Mouse (Mus musculus) hindbrain, embryonic 11.5 days (tissue): Measurements from ENCODE around the gene Nup85. TPM values are rescaled to one million over a fixed set of nuclear protein-coding genes. Genes with fewer than 3 reads are reported as not detected.

Experiments used
- ATAC-seq: fragments of 200-750 bp; cut with Nextera tagmentation; 2 replicates; pipeline ENCODE4 v1.8.0; 2017; ENCODE audit warnings: mild to moderate bottlenecking, moderate TSS enrichment, moderate library complexity; ENCODE audit not compliant: low FRiP score
- DNase-seq: peaks from one replicate; pipeline ENCODE4 v3.0.0-alpha.2; 2015; ENCODE audit warnings: low spot score
- H3K27ac ChIP-seq: fragments of 300-500 bp; sonication (generic); 2 replicates; pipeline ENCODE4 v1.5.1; 2014; ENCODE audit warnings: mild to moderate bottlenecking, low read depth, low read length
- H3K27me3 ChIP-seq: fragments of 300-500 bp; sonication (generic); 2 replicates; pipeline ENCODE4 v1.6.1; 2014; ENCODE audit warnings: mild to moderate bottlenecking, low read length, moderate library complexity, mixed read lengths; ENCODE audit not compliant: control insufficient read depth, insufficient read depth
- H3K36me3 ChIP-seq: fragments of 300-500 bp; sonication (generic); 2 replicates; pipeline ENCODE4 v1.6.1; 2014; ENCODE audit warnings: mild to moderate bottlenecking, low read length, moderate library complexity, mixed read lengths; ENCODE audit not compliant: control insufficient read depth, insufficient read depth
- H3K4me1 ChIP-seq: fragments of 300-500 bp; sonication (generic); replicated peaks from 2 replicates; pipeline ENCODE4 v1.6.1; 2014; ENCODE audit warnings: low read length, mixed read lengths; ENCODE audit not compliant: control insufficient read depth, insufficient read depth
- H3K4me2 ChIP-seq: fragments of 300-500 bp; sonication (generic); replicated peaks from 2 replicates; pipeline ENCODE4 v1.6.1; 2014; ENCODE audit warnings: mild to moderate bottlenecking, low read depth, low read length
- H3K4me3 ChIP-seq: fragments of 300-500 bp; sonication (generic); 2 replicates; pipeline ENCODE4 v1.5.1; 2014; ENCODE audit warnings: low read depth, low read length
- H3K9ac ChIP-seq: fragments of 300-500 bp; sonication (generic); 2 replicates; pipeline ENCODE4 v1.6.1; 2014; ENCODE audit warnings: low read depth, low read length
- H3K9me3 ChIP-seq: fragments of 300-500 bp; sonication (generic); 2 replicates; pipeline ENCODE4 v1.6.1; 2016; ENCODE audit warnings: low read length; ENCODE audit not compliant: control insufficient read depth
- WGBS: fragments of 180-500 bp; shearing (Covaris S2); extraction: QIAGEN DNeasy Blood & Tissue Kit; methylation state at CpG from one replicate; pipeline ENCODE4 v1.1.7; 2014; 5-methylcytosine and 5-hydroxymethylcytosine counted together
- polyA plus RNA-seq: library from polyadenylated mRNA; unstranded; fragments of >200 nt; fragmentation: Nextera tagmentation; extraction: Ambion mirVana; gene quantifications from 2 replicates; pipeline ENCODE4 v1.2.1, GENCODE M21; 2014

Gene Nup85
- polyA plus RNA-seq, 1 experiment from 2014 or later: 156 TPM

DNA sequence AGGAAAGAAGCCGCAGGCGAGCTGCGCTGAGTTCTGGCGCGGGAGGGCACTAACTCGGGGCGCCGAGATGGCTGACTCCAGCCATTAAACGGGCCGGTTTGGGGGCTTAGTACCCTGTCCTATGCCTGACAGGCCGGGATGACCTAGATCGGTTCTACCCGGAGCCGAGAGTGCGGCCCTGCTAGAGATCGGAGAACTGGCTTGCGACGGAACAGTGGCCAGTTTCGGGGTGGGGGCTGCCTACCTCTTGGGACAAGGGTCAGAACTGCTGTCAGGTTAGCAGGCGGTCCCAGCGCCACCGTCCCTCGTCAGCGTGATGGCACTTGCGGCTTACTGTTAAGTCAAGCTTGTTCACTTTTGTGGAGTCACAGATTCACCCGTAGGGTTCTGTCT, 40.1 kb downstream of the Nup85 start:
- Histone ChIP-seq H3K9ac (peak overlapping the region; percentile 96), H3K4me1 (peaks cover 10% of the 10 kb centered on the region), H3K36me3 (peaks cover 13% of the 10 kb centered on the region), H3K4me2 (peak overlapping the region; percentile 89), H3K27ac (peak overlapping the region; percentile 81), H3K27me3 (no peaks in the 10 kb centered on the region), H3K9me3 (no peaks in the 10 kb centered on the region), H3K4me3 (peak overlapping the region; percentile 99)
- ATAC-seq (peak; percentile 55; the same call in 1 of the 2 replicates), DNase-seq (no peak)
- WGBS: under 1% methylated on average over 26 of the region's 26 CpGs

DNA sequence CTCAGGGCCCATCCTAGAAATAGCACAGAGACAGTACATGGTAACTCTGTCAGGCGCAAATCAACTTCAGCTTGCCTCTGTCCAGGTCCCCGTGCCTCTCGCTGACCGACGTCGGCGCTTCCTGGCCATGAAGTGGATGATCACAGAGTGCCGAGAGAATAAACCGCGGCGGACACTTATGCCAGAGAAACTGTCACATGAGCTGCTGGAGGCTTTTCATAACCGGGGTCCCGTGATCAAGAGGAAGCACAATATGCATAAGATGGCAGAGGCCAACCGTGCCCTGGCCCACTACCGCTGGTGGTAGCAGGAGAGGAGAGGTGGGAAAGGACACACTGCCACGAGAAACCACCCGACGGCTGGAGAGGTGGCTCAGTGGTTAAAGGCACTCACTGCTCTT, 42.5 kb downstream of the Nup85 start:
- ATAC-seq (no peak), DNase-seq (no peak)
- H3K4me3 ChIP-seq: no peak overlapping the region
- no peaks in the 10 kb centered on the region for H3K27me3 ChIP-seq
- peaks cover 13% of the 10 kb centered on the region for H3K36me3 ChIP-seq
- H3K4me2 ChIP-seq: no peak overlapping the region
- 97% methylated on average over 18 of the region's 18 CpGs for WGBS
- no peaks in the 10 kb centered on the region for H3K9me3 ChIP-seq
- H3K9ac ChIP-seq: no peak overlapping the region
- H3K27ac ChIP-seq: no peak overlapping the region
- peaks cover 10% of the 10 kb centered on the region for H3K4me1 ChIP-seq

DNA sequence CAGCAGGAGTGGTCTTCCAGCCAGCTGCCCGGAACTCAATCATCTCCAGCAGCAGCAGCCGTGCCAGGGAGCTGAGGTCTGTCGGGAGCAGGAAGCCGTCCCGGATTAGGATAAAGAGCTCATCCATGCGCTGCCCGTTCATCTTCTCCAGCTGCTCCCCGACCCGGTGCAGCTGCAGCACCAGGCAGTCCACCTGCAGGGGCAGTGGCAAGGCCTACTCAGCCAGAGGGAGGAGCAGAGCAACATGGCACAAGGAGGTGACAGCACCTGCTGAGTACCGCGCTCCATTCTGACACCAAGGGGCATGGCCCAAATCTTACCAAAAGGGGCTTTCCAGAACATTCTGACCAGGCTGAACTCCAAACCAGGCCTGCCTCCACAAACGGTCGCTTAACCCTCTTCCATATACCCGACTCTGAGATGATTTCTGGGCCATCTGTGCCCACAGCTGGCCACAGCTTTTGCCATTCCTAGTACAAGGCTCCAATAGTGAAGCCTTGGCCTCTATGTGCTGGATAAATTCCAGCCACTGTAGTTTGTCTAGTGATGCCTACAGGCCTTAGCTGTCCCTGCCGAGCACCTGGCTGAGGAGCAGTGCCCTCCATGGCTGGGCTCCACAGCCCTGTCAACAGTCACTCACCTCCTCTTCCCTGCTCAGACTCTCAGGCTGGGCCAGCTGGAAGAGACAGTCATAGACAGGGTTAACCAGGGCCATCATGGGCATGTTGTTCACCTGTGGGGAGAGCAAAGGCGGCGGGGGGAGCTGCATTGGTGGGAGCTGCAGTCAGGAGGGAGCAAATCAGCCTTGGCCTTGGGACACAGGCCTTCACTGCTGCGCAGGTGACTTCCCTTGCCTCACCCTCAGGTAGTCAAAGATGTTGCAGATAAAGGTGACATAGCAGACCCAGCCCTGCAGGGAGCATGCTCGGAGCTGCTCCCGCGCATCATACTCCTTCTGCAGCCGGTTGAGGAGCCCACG, 44.5 kb downstream of the Nup85 start:
- Histone ChIP-seq H3K36me3 (peaks cover 13% of the 10 kb centered on the region), H3K4me2 (no peak overlapping the region), H3K27me3 (no peaks in the 10 kb centered on the region), H3K4me3 (no peak overlapping the region), H3K27ac (no peak overlapping the region), H3K4me1 (peaks cover 6% of the 10 kb centered on the region; the same call in 1 of the 2 replicates), H3K9me3 (no peaks in the 10 kb centered on the region), H3K9ac (no peak overlapping the region)
- WGBS: 85% methylated on average over 23 of the region's 23 CpGs
- ATAC-seq: no peak
- DNase-seq: no peak

DNA sequence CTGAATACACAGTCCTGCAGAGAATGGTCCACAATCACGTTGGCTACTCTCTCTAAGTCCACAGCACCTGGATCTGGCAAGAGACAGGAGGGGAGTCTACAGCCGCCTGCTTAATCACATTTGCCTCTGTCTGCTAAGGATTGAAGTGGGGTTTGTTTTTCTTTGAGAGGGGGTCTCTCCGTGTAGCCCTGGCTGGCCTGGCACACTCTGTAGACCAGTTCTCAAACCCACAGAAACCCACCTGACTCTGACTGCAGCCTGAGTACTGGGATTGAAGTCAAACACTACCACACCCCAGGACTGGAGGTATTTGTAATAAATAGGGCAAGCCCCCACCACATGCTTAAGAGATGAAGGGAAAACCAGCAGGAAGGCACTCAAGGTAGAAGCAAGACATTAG, 45.3 kb downstream of the Nup85 start:
- Histone ChIP-seq H3K36me3 (peaks cover 13% of the 10 kb centered on the region), H3K4me3 (no peak overlapping the region), H3K9me3 (no peaks in the 10 kb centered on the region), H3K9ac (no peak overlapping the region), H3K27me3 (no peaks in the 10 kb centered on the region), H3K4me2 (no peak overlapping the region), H3K4me1 (peaks cover 5% of the 10 kb centered on the region; the same call in 1 of the 2 replicates), H3K27ac (no peak overlapping the region)
- no peak for ATAC-seq
- WGBS: 63% methylated on average over 3 of the region's 3 CpGs
- DNase-seq: no peak

DNA sequence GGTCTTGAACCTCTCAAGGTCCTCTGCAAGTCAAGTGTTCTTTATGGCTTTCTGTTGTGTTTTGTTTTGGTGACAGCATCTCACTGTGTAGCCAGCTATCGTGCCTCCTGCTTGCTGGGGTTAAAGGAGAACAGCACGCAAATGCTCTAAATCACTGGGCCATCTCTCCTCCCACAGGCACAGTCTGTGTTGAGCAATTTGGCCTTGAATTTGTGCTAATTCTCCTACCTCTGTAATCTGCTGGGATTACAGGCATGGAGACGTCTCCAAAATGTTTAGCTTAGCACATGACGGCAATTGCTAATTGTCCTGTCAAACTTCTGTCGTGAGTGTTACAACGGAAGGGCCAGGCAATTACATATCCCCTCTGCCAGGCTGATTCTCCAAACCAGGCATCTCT, 46.9 kb downstream of the Nup85 start:
- no peak for DNase-seq
- Histone ChIP-seq H3K4me2 (no peak overlapping the region), H3K9ac (no peak overlapping the region), H3K4me1 (no peaks in the 10 kb centered on the region; the same call in 1 of the 2 replicates), H3K27me3 (no peaks in the 10 kb centered on the region), H3K36me3 (peaks cover 13% of the 10 kb centered on the region), H3K4me3 (no peak overlapping the region), H3K27ac (no peak overlapping the region), H3K9me3 (no peaks in the 10 kb centered on the region)
- ATAC-seq: no peak
- WGBS: 80% methylated on average over 6 of the region's 6 CpGs

DNA sequence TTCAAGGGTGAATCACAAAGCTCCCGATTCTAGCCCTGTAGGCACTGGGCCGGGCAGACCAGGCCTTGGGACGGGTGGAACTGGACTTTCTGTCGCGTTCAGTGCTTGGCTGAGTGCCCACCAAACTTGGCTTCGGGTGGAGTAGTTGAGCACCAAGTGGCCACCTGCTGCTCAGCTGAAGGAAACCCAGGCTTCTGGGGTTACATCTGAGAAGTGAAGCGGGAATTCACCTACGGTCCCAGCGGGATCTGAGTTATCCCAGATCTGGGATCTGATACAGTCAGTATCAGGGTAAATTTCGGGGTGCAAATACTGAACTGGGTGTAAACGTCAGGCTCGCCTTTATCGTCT, 47.8 kb downstream of the Nup85 start:
- peak overlapping the region; percentile 56 for H3K9ac ChIP-seq
- no peaks in the 10 kb centered on the region for H3K9me3 ChIP-seq
- peaks cover 11% of the 10 kb centered on the region for H3K36me3 ChIP-seq
- 2% methylated on average over 13 of the region's 13 CpGs for WGBS
- DNase-seq (no peak), ATAC-seq (no peak; the same call in 1 of the 2 replicates)
- peak overlapping the region; percentile 51 for H3K4me3 ChIP-seq
- H3K4me1 ChIP-seq: no peaks in the 10 kb centered on the region; the same call in 1 of the 2 replicates
- H3K27ac ChIP-seq: no peak overlapping the region
- H3K4me2 ChIP-seq: peak overlapping the region; percentile 91
- H3K27me3 ChIP-seq: no peaks in the 10 kb centered on the region

DNA sequence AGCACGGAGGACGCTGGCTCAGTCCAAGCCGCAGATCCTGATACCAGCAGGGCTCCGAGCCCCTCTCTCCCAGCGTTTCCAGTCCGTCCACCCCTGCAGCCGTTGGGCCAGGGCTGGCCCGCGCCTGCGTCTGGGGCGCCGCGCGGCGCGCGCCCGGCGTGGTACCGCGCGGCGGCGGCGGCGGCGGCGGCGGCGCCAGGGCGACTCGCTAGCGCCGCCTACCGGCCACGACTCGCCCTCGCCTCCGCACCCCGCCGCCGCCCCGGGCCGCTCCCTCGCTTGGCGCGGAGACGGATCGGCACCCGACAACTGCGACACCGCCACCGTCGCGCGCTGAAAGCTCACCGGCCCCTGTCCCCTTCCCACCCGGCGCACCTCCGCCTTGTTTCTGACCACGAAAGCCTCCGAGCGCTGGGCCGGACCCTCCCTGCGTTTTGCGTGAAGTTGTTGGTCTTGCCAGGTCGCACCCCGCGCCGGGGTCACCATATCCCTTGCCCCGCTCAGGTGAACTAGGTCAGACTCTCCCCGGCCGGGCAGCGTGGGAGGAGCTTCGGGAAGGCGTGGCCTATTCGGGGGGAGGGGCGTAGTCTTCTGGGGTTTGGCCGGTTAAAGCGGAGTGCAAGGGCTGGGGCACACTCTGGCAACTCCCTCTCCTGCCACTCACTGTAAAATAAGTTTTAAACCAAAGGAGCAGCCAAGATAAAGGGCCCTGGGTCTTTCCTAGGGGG, 48.3 kb downstream of the Nup85 start, which contains the start of gene Mif4gd:
Gene Mif4gd (minus strand): TSS at position 560 of the 728 bp plus-strand sequence.
- Histone ChIP-seq H3K9me3 (no peaks in the 10 kb centered on the region), H3K27ac (peak within 1 kb of the TSS; percentile 51; the same call in 1 of the 2 replicates), H3K4me2 (peak within 1 kb of the TSS; percentile 91), H3K27me3 (no peaks in the 10 kb centered on the region), H3K4me3 (peak within 1 kb of the TSS; percentile 51), H3K9ac (peak within 1 kb of the TSS; percentile 56), H3K36me3 (peaks cover 10% of the 10 kb centered on the region), H3K4me1 (no peaks in the 10 kb centered on the region; the same call in 1 of the 2 replicates)
- WGBS: under 1% methylated on average over 50 of the region's 80 CpGs
- peak; percentile 84 for ATAC-seq
- DNase-seq: peak; percentile 90

DNA sequence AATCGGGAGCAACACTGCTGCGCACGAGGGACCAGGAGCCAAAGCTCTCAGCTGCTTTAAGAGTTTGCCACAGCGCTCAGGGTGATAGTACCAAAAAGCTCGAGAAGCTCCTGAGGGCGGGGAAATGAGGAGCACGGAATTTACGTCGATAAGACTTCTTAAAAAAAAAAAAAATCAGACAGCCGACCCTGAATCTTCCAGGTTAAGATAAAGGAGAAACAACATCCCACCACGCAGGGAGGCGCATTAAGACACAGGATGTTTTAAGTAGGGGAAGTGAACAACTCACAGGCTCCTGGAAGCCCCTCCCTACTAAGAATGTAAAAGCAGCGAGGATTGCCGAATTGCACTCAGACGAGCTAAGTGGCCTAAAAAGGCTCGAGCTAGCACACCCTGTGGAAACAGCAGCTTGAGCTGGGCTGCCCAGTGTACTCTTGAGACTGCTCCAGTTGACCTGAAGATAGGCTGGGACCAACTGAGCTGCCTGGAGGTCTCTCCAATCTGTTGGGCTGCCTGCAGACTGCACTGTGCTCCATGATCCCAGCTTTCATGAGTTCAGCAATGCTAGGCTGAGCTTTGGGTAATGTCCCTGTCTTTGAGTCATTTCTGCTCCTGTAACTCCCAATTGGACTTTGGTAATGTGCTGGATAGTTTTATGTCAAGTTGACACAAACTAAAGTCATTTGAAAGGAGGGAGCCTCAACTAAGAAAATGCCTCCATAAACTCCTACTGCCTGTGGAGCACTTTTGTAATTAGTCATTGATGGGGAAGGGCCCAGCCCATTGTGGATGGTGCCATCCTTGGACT, 49.1 kb downstream of the Nup85 start:
- H3K27ac ChIP-seq: no peak overlapping the region; the same call in 1 of the 2 replicates
- peaks cover 5% of the 10 kb centered on the region; the same call in 1 of the 2 replicates for H3K36me3 ChIP-seq
- peak overlapping the region; percentile 91 for H3K4me2 ChIP-seq
- H3K9ac ChIP-seq: peak overlapping the region; percentile 56; the same call in 1 of the 2 replicates
- H3K9me3 ChIP-seq: no peaks in the 10 kb centered on the region
- ATAC-seq (no peak), DNase-seq (no peak)
- peak overlapping the region; percentile 51 for H3K4me3 ChIP-seq
- no peaks in the 10 kb centered on the region for H3K27me3 ChIP-seq
- H3K4me1 ChIP-seq: no peaks in the 10 kb centered on the region; the same call in 1 of the 2 replicates
- under 1% methylated on average over 16 of the region's 16 CpGs for WGBS
